Mouse (Mus musculus) lung, embryonic 14.5 days (tissue): ENCODE data around the gene Sde2. TPM values are rescaled to one million over a fixed set of nuclear protein-coding genes. Genes with fewer than 3 reads are reported as not detected.
"Not testable (repeated sequence)": the region's sequence is repeated elsewhere in the genome, so short reads cannot be mapped to it uniquely, and the experiment has no call there.

Experiments used
- ATAC-seq: fragments of 200-750 bp; cut with Nextera tagmentation; 2 replicates; pipeline ENCODE4 v1.8.0; 2017; ENCODE audit warnings: mild to moderate bottlenecking, moderate TSS enrichment, moderate library complexity; ENCODE audit not compliant: insufficient read depth
- DNase-seq: peaks from one replicate; pipeline ENCODE4 v3.0.0-alpha.2; 2015
- H3K27ac ChIP-seq: fragments of 300-500 bp; sonication (generic); 2 replicates; pipeline ENCODE4 v1.5.1; 2014; ENCODE audit warnings: low read depth, mild to moderate bottlenecking, moderate library complexity
- H3K27me3 ChIP-seq: fragments of 300-500 bp; sonication (generic); 2 replicates; pipeline ENCODE4 v1.6.1; 2014; ENCODE audit warnings: low read length, control low read depth; ENCODE audit not compliant: insufficient read depth
- H3K36me3 ChIP-seq: fragments of 300-500 bp; sonication (generic); 2 replicates; pipeline ENCODE4 v1.6.1; 2014; ENCODE audit warnings: control low read depth; ENCODE audit not compliant: insufficient read depth
- H3K4me1 ChIP-seq: fragments of 300-500 bp; sonication (generic); 2 replicates; pipeline ENCODE4 v1.6.1; 2014; ENCODE audit warnings: antibody characterized with exemption, control low read depth; ENCODE audit not compliant: insufficient read depth
- H3K4me2 ChIP-seq: fragments of 300-500 bp; sonication (generic); 2 replicates; pipeline ENCODE4 v1.6.1; 2014; ENCODE audit warnings: mild to moderate bottlenecking
- H3K4me3 ChIP-seq: fragments of 300-500 bp; sonication (generic); 2 replicates; pipeline ENCODE4 v1.5.1; 2014; ENCODE audit warnings: low read depth, low read length
- H3K9ac ChIP-seq: fragments of 300-500 bp; sonication (generic); 2 replicates; pipeline ENCODE4 v1.6.1; 2014
- H3K9me3 ChIP-seq: fragments of 300-500 bp; sonication (generic); 2 replicates; pipeline ENCODE4 v1.6.1; 2016; ENCODE audit warnings: low read depth, low read length, control low read depth
- CTCF ChIP-seq: IDR thresholded peaks from 2 replicates; pipeline ENCODE4 v1.5.1; 2016; ENCODE audit warnings: antibody characterized with exemption, low read depth
- WGBS: fragments of 180-500 bp; shearing (Covaris S2); extraction: QIAGEN DNeasy Blood & Tissue Kit; methylation state at CpG from one replicate; pipeline ENCODE4 v1.1.7; 2014; 5-methylcytosine and 5-hydroxymethylcytosine counted together
- polyA plus RNA-seq: library from polyadenylated mRNA; unstranded; fragments of >200 nt; fragmentation: Nextera tagmentation; extraction: Ambion mirVana; gene quantifications from 2 replicates; pipeline ENCODE4 v1.2.1, GENCODE M21; 2014

The Sde2 gene
- polyA plus RNA-seq, 1 experiment from 2014 or later = 35.9 TPM

DNA sequence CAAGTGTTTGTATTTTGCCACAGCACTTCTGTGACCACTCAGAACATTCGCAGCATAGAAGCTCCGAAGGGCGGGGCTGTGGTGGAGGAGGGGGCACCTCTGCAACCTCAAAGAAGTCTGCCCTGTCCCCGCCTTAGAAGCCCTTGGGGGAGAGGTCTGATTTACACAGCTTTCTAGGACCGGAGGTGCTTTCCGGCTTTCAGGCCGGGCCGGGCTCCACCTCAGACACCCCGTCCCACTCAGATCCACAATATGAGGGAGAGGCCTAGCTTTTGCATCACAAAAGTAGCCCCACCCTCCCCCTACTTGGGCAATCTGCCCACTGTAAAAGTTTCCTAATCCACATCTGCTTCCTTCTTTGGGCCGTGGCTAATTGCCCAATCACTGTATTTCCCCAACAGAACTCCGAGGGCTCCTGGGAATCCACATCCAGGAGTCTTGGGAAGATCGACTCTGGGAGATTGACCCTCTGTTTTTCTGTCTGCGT, 37.7 kb downstream of the Sde2 start:
- peak overlapping the region; percentile 35 for H3K9ac ChIP-seq
- peak overlapping the region; percentile 80 for H3K27ac ChIP-seq
- H3K4me2 ChIP-seq = peak overlapping the region; percentile 59
- 1% methylated on average over 13 of the region's 13 CpGs for WGBS
- no peak overlapping the region; the same call in 1 of the 2 replicates for H3K4me3 ChIP-seq
- H3K36me3 ChIP-seq = no peaks in the 10 kb centered on the region
- DNase-seq (peak; percentile 94), ATAC-seq (peak; percentile 88)
- H3K9me3 ChIP-seq = no peaks in the 10 kb centered on the region
- TF ChIP-seq CTCF = no peak
- peaks cover 7% of the 10 kb centered on the region; the same call in 1 of the 2 replicates for H3K4me1 ChIP-seq
- peaks cover 7% of the 10 kb centered on the region; the same call in 1 of the 2 replicates for H3K27me3 ChIP-seq

- H3K27me3 ChIP-seq = peaks cover 12% of the 10 kb centered on the region
- no peak for TF ChIP-seq CTCF
- peak overlapping the region; percentile 35; the same call in 1 of the 2 replicates for H3K9ac ChIP-seq
- 42% methylated on average over 7 of the region's 7 CpGs for WGBS
- no peak overlapping the region; the same call in 1 of the 2 replicates for H3K4me3 ChIP-seq
- peak overlapping the region; percentile 59 for H3K4me2 ChIP-seq
- H3K9me3 ChIP-seq = no peaks in the 10 kb centered on the region
- ATAC-seq (no peak; the same call in 1 of the 2 replicates), DNase-seq (no peak)
- H3K36me3 ChIP-seq = no peaks in the 10 kb centered on the region
- H3K27ac ChIP-seq = peak overlapping the region; percentile 80
- peaks cover 7% of the 10 kb centered on the region; the same call in 1 of the 2 replicates for H3K4me1 ChIP-seq
These were observed 38.2 kb downstream of the Sde2 start for GRCm38 (mm10) chr1:180889172-180889571.

- H3K9ac ChIP-seq = no peak overlapping the region
- no peaks in the 10 kb centered on the region for H3K36me3 ChIP-seq
- H3K4me1 ChIP-seq = peaks cover 7% of the 10 kb centered on the region; the same call in 1 of the 2 replicates
- TF ChIP-seq CTCF = peak; percentile 39
- peak; percentile 38 for DNase-seq
- no peak overlapping the region for H3K4me3 ChIP-seq
- H3K4me2 ChIP-seq = no peak overlapping the region
- H3K9me3 ChIP-seq = no peaks in the 10 kb centered on the region
- WGBS = 54% methylated on average over 6 of the region's 6 CpGs
- ATAC-seq = no peak
- H3K27ac ChIP-seq = no peak overlapping the region
- peaks cover 19% of the 10 kb centered on the region for H3K27me3 ChIP-seq
These were observed 38.9 kb downstream of the Sde2 start for GRCm38 (mm10) chr1:180889841-180890240.

- 44% methylated on average over 10 of the region's 10 CpGs for WGBS
- no peak for TF ChIP-seq CTCF
- DNase-seq (no peak), ATAC-seq (no peak)
- Histone ChIP-seq H3K4me1 (peaks cover 7% of the 10 kb centered on the region; the same call in 1 of the 2 replicates), H3K27ac (no peak within 1 kb of the TSS), H3K4me2 (no peak within 1 kb of the TSS), H3K4me3 (no peak within 1 kb of the TSS), H3K27me3 (peaks cover 30% of the 10 kb centered on the region), H3K9me3 (no peaks in the 10 kb centered on the region), H3K9ac (no peak within 1 kb of the TSS), H3K36me3 (no peaks in the 10 kb centered on the region)
These were observed 41.9 kb downstream of the Sde2 start, which contains the start of gene Lefty2 for GRCm38 (mm10) chr1:180892808-180893207. Gene Lefty2 (plus strand): TSS chr1:180893108.

GRCm38 (mm10) chr1:180894088-180894987, 43.4 kb downstream of the Sde2 start:
- 0 out of 2 replicates have a peak, but pooled peaks have one; percentile 29 for ATAC-seq
- 4% methylated on average over 44 of the region's 51 CpGs for WGBS
- DNase-seq = not testable (repeated sequence)

GRCm38 (mm10) chr1:180901107-180901506, 50.2 kb downstream of the Sde2 start:
- peak; percentile 90 for DNase-seq

More at GRCm38 (mm10) chr1:180894088-180894987, 43.4 kb downstream of the Sde2 start:
- not testable (repeated sequence) for H3K9me3 ChIP-seq, H3K36me3 ChIP-seq, H3K4me1 ChIP-seq, H3K27ac ChIP-seq, H3K9ac ChIP-seq
- H3K27me3 ChIP-seq = peaks cover 30% of the 10 kb centered on the region
- H3K4me3 ChIP-seq = peak overlapping the region; percentile 8
- peak overlapping the region; percentile 50 for H3K4me2 ChIP-seq

GRCm38 (mm10) chr1:180902915-180903314, 52.0 kb downstream of the Sde2 start:
- ATAC-seq (no peak), DNase-seq (no peak)
- no peak overlapping the region for H3K4me3 ChIP-seq
- H3K4me2 ChIP-seq = no peak overlapping the region
- H3K27ac ChIP-seq = no peak overlapping the region
- no peaks in the 10 kb centered on the region for H3K27me3 ChIP-seq
- peaks cover 21% of the 10 kb centered on the region for H3K36me3 ChIP-seq
- H3K9ac ChIP-seq = no peak overlapping the region
- H3K4me1 ChIP-seq = peaks cover 5% of the 10 kb centered on the region; the same call in 1 of the 2 replicates
- TF ChIP-seq CTCF = no peak
- no peaks in the 10 kb centered on the region for H3K9me3 ChIP-seq
- WGBS = 30% methylated on average over 5 of the region's 5 CpGs

More at GRCm38 (mm10) chr1:180901107-180901506, 50.2 kb downstream of the Sde2 start:
- Histone ChIP-seq H3K9me3 (no peaks in the 10 kb centered on the region), H3K4me2 (no peak overlapping the region), H3K9ac (peak overlapping the region; percentile 9; the same call in 1 of the 2 replicates), H3K36me3 (0 out of 2 replicates have a peak, but pooled peaks cover 3% of the 10 kb centered on the region), H3K27me3 (no peaks in the 10 kb centered on the region), H3K4me3 (no peak overlapping the region), H3K4me1 (peaks cover 5% of the 10 kb centered on the region; the same call in 1 of the 2 replicates), H3K27ac (no peak overlapping the region)
- WGBS = 0% methylated on average over 4 of the region's 4 CpGs
- TF ChIP-seq CTCF = peak; percentile 73
- ATAC-seq = no peak
